ENCODE assay signal across 9 mouse cellular contexts in the genomic region with DNA sequence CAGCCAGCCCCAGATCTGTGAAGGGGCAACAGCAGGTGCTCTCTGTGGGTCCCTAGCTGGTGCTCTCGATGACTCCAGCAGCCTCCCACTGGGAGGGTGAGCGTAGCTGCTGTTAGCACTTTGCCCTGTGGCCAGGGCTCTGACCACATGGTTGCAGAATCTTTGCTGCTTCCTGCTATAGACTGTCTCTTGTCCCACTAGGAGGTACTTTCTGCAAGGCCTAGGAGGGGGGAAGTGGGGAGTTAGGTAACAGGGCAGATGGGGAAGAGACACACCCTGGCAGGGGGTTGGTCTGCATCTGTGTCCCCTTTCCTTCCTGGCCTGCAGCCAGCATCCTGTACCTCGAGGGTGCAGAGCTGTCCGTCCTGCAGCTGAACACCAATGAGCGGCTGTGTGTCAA. TPM values are rescaled to one million over a fixed set of nuclear protein-coding genes. Genes with fewer than 3 reads are reported as not detected.
DNase-seq lines count a peak whose midpoint lies in the region; ATAC-seq and TF ChIP-seq lines count a peak whose summit lies in the region.
"Had no signal": no experiment of that assay in that cellular context is flagged by ENCODE, and none has a peak within 500 bp of the region (broad histone marks: within the 10 kb centered on the region; RNA-seq: fewer than 3 reads in every experiment).

No protein-coding gene starts in this region.

- intact Hi-C loops in heart, postnatal 25 days (cut with DNase I): no loop called here

- 39% methylated on average over 5 of the region's 5 CpGs for WGBS in heart, postnatal 0 days
- 29% methylated on average over 5 of the region's 5 CpGs for WGBS in embryonic facial prominence, embryonic 14.5 days
- 41% methylated on average over 5 of the region's 5 CpGs for WGBS in midbrain, embryonic 13.5 days

- TF ChIP-seq CTCF in heart, postnatal 0 days (IDR thresholded peaks at IDR 0.05; ENCODE audit: low read depth): no peak

- H3K9ac ChIP-seq in heart, postnatal 0 days (replicated peaks; ENCODE audit: low read depth, low read length): no peak overlapping the region
- H3K9ac ChIP-seq in embryonic facial prominence, embryonic 14.5 days (ENCODE audit: low read depth, low read length): no peak overlapping the region
- H3K9ac ChIP-seq in midbrain, embryonic 13.5 days (replicated peaks): no peak overlapping the region

- H3K36me3 ChIP-seq in heart, postnatal 0 days (replicated peaks; ENCODE audit: control insufficient read depth, insufficient read depth, low read length): peaks cover 1% of the 10 kb centered on the region; the same call in 1 of the 2 replicates
- 0 out of 2 replicates have a peak, but pooled peaks cover 4% of the 10 kb centered on the region for H3K36me3 ChIP-seq in embryonic facial prominence, embryonic 14.5 days (ENCODE audit: control insufficient read depth, insufficient read depth, low read length)
- H3K36me3 ChIP-seq in midbrain, embryonic 13.5 days: no peaks in the 10 kb centered on the region

- 0 out of 2 replicates have a peak, but pooled peaks have one; percentile 11 for ATAC-seq in heart, postnatal 0 days (ENCODE audit: insufficient read depth, low read depth)
- ATAC-seq in embryonic facial prominence, embryonic 14.5 days (ENCODE audit: low read depth): peak; percentile 10; the same call in 1 of the 2 replicates
- ATAC-seq in midbrain, embryonic 13.5 days: peak; percentile 12; the same call in 1 of the 2 replicates
- ATAC-seq in megakaryocyte-erythroid progenitor cell, adult 5-6 weeks (replicated peaks; ENCODE audit: low FRiP score, low TSS enrichment, poor library complexity, severe bottlenecking): no peak

- H3K4me3 ChIP-seq in heart, postnatal 0 days (ENCODE audit: low read depth, low read length): no peak overlapping the region
- H3K4me3 ChIP-seq in embryonic facial prominence, embryonic 14.5 days (ENCODE audit: low read depth, low read length): no peak overlapping the region
- H3K4me3 ChIP-seq in midbrain, embryonic 13.5 days (replicated peaks): no peak overlapping the region

- H3K4me2 ChIP-seq in heart, postnatal 0 days (ENCODE audit: low read depth, low read length): no peak overlapping the region
- no peak overlapping the region for H3K4me2 ChIP-seq in embryonic facial prominence, embryonic 14.5 days (ENCODE audit: low read depth, low read length)
- no peak overlapping the region for H3K4me2 ChIP-seq in midbrain, embryonic 13.5 days (replicated peaks)

- no peak for TF ChIP-seq EP300 in heart, postnatal 0 days (IDR thresholded peaks at IDR 0.05; ENCODE audit: low read depth)

- DNase-seq in heart, postnatal 0 days (ENCODE audit: low spot score): no peak
- no peak for DNase-seq in heart, postnatal 25 days (ENCODE audit: low spot score)
- peak; percentile 51 for DNase-seq in embryonic facial prominence, embryonic 14.5 days (ENCODE audit: low spot score)
- peak; percentile 57 to 65 for DNase-seq in kidney, postnatal 36 days
- no peak for DNase-seq in frontal cortex, postnatal 25 days (ENCODE audit: low spot score in 2 of 2)
- DNase-seq in urinary bladder, postnatal 14 days (ENCODE audit: low spot score): no peak

- H3K9me3 ChIP-seq in heart, postnatal 0 days (replicated peaks; ENCODE audit: control insufficient read depth, low read length): no peaks in the 10 kb centered on the region
- H3K9me3 ChIP-seq in embryonic facial prominence, embryonic 14.5 days (ENCODE audit: control insufficient read depth, low read length): no peaks in the 10 kb centered on the region
- H3K9me3 ChIP-seq in midbrain, embryonic 13.5 days: no peaks in the 10 kb centered on the region

- no peaks in the 10 kb centered on the region for H3K27me3 ChIP-seq in heart, postnatal 0 days (ENCODE audit: control insufficient read depth, insufficient read depth, low read length)
- H3K27me3 ChIP-seq in embryonic facial prominence, embryonic 14.5 days (replicated peaks; ENCODE audit: control insufficient read depth, insufficient read depth, low read length): no peaks in the 10 kb centered on the region
- no peaks in the 10 kb centered on the region for H3K27me3 ChIP-seq in midbrain, embryonic 13.5 days

- H3K27ac ChIP-seq in heart, postnatal 0 days (ENCODE audit: low read depth): no peak overlapping the region
- H3K27ac ChIP-seq in embryonic facial prominence, embryonic 14.5 days (replicated peaks; ENCODE audit: low read depth, low read length): no peak overlapping the region
- peak overlapping the region; percentile 76 for H3K27ac ChIP-seq in midbrain, embryonic 13.5 days

- peaks cover 17% of the 10 kb centered on the region for H3K4me1 ChIP-seq in heart, postnatal 0 days (ENCODE audit: control insufficient read depth, insufficient read depth)
- H3K4me1 ChIP-seq in embryonic facial prominence, embryonic 14.5 days (ENCODE audit: control insufficient read depth, insufficient read depth, low read length): peaks cover 21% of the 10 kb centered on the region
- peaks cover 30% of the 10 kb centered on the region for H3K4me1 ChIP-seq in midbrain, embryonic 13.5 days (replicated peaks)

RNA-seq across cellular contexts. Expression of a gene that starts 10.4 kb away (rescaled TPM):
- 3.5 and 6.5 TPM in 2 replicates for total RNA-seq in heart, postnatal 0 days (2014; rRNA removed; ENCODE audit: low replicate concordance)
- 1.4 and 1.9 TPM in 2 replicates for polyA plus RNA-seq in heart, postnatal 0 days (2015; fragmentation: Nextera tagmentation; extraction: Ambion mirVana)
- total RNA-seq in heart, postnatal 25 days (2021): 1 to 10 TPM; 2.4 to 3.0 TPM
- polyA plus RNA-seq in embryonic facial prominence, embryonic 14.5 days (2014; fragmentation: Nextera tagmentation; extraction: Ambion mirVana): 3.2 and 4.1 TPM in 2 replicates
- 2.9 and 4.4 TPM in 2 replicates for polyA plus RNA-seq in midbrain, embryonic 13.5 days (2015; fragmentation: Nextera tagmentation; extraction: Ambion mirVana)
- 34.5 and 40.8 TPM in 2 replicates for total RNA-seq in megakaryocyte-erythroid progenitor cell, adult 5-6 weeks (2014; fragmentation: Nextera tagmentation)
- 30.4 and 45.9 TPM in 2 replicates for total RNA-seq in megakaryocyte-erythroid progenitor cell, adult 5-6 weeks (2017)

RNA-seq across cellular contexts. Expression of a gene that starts 20.2 kb away (rescaled TPM):
- total RNA-seq in heart, postnatal 0 days (2014; rRNA removed; ENCODE audit: low replicate concordance): not detected in 2 replicates
- polyA plus RNA-seq in heart, postnatal 0 days (2015; fragmentation: Nextera tagmentation; extraction: Ambion mirVana): not detected in 2 replicates
- not detected for total RNA-seq in heart, postnatal 25 days (2021)
- 0.04 and 0.22 TPM in 2 replicates for polyA plus RNA-seq in embryonic facial prominence, embryonic 14.5 days (2014; fragmentation: Nextera tagmentation; extraction: Ambion mirVana)
- 2.6 and 3.0 TPM in 2 replicates for polyA plus RNA-seq in midbrain, embryonic 13.5 days (2015; fragmentation: Nextera tagmentation; extraction: Ambion mirVana)
- total RNA-seq in megakaryocyte-erythroid progenitor cell, adult 5-6 weeks (2014; fragmentation: Nextera tagmentation): not detected in 2 replicates
- total RNA-seq in megakaryocyte-erythroid progenitor cell, adult 5-6 weeks (2017): not detected in 2 replicates
- total RNA-seq: MEL had no signal

RNA-seq across cellular contexts. Expression of a gene that starts 57.7 kb away (rescaled TPM):
- 25.7 and 26.6 TPM in 2 replicates for total RNA-seq in heart, postnatal 0 days (2014; rRNA removed; ENCODE audit: low replicate concordance)
- polyA plus RNA-seq in heart, postnatal 0 days (2015; fragmentation: Nextera tagmentation; extraction: Ambion mirVana): 10.9 and 11.3 TPM in 2 replicates
- total RNA-seq in heart, postnatal 25 days (2021): 10 to 100 TPM; 19.6 to 21.5 TPM
- polyA plus RNA-seq in embryonic facial prominence, embryonic 14.5 days (2014; fragmentation: Nextera tagmentation; extraction: Ambion mirVana): 7.4 and 11.0 TPM in 2 replicates
- 14.5 and 15.3 TPM in 2 replicates for polyA plus RNA-seq in midbrain, embryonic 13.5 days (2015; fragmentation: Nextera tagmentation; extraction: Ambion mirVana)
- 18.5 and 24.8 TPM in 2 replicates for total RNA-seq in megakaryocyte-erythroid progenitor cell, adult 5-6 weeks (2014; fragmentation: Nextera tagmentation)
- total RNA-seq in megakaryocyte-erythroid progenitor cell, adult 5-6 weeks (2017): 10.1 and 18.1 TPM in 2 replicates

Comparison
In these comparisons a context has a peak if more than half of its experiments do, and no peak if none do; other contexts are left out.
1. DNase-seq: peak in embryonic facial prominence, embryonic 14.5 days (single experiment) and kidney, postnatal 36 days (2 of 2); none in heart, postnatal 0 days (single experiment), heart, postnatal 25 days (single experiment), frontal cortex, postnatal 25 days (0 of 2) and urinary bladder, postnatal 14 days (single experiment).